Mouse (Mus musculus) embryonic facial prominence, embryonic 10.5 days (tissue): ENCODE data around the gene Ppp2r5e. TPM values are rescaled to one million over a fixed set of nuclear protein-coding genes. Genes with fewer than 3 reads are reported as not detected.

Experiments used
- DNase-seq: peaks from one replicate; pipeline ENCODE4 v3.0.0-alpha.2; 2017; ENCODE audit warnings: low spot score
- H3K27ac ChIP-seq: fragments of 300-500 bp; sonication (generic); replicated peaks from 2 replicates; pipeline ENCODE4 v1.5.1; 2016; ENCODE audit warnings: mild to moderate bottlenecking
- H3K27me3 ChIP-seq: fragments of 300-500 bp; sonication (generic); replicated peaks from 2 replicates; pipeline ENCODE4 v1.6.1; 2016; ENCODE audit warnings: low read depth, mild to moderate bottlenecking; ENCODE audit not compliant: poor library complexity, severe bottlenecking
- H3K36me3 ChIP-seq: fragments of 300-500 bp; sonication (generic); replicated peaks from 2 replicates; pipeline ENCODE4 v1.6.1; 2016; ENCODE audit warnings: mild to moderate bottlenecking, moderate library complexity
- H3K4me1 ChIP-seq: fragments of 300-500 bp; sonication (generic); 2 replicates; pipeline ENCODE4 v1.6.1; 2016
- H3K4me3 ChIP-seq: fragments of 300-500 bp; sonication (generic); 2 replicates; pipeline ENCODE4 v1.5.1; 2016; ENCODE audit warnings: mild to moderate bottlenecking, moderate library complexity
- H3K9me3 ChIP-seq: fragments of 300-500 bp; sonication (generic); 2 replicates; pipeline ENCODE4 v1.6.1; 2016; ENCODE audit warnings: mild to moderate bottlenecking
- WGBS: fragments of 180-500 bp; shearing (Covaris S2); methylation state at CpG from one replicate; pipeline ENCODE4 v1.1.7; 2016; 5-methylcytosine and 5-hydroxymethylcytosine counted together
- polyA plus RNA-seq: library from polyadenylated mRNA; unstranded; fragments of >200 nt; fragmentation: Nextera tagmentation; extraction: Ambion mirVana; gene quantifications from 2 replicates; pipeline ENCODE4 v1.2.1, GENCODE M21; 2016

Ppp2r5e gene
- polyA plus RNA-seq, 1 experiment from 2014 or later = 14.5 TPM

GRCm38 (mm10) chr12:75612711-75613110 lies 16.7 kb upstream of the Ppp2r5e start:
- Histone ChIP-seq H3K9me3 (no peaks in the 10 kb centered on the region), H3K4me1 (peaks cover 8% of the 10 kb centered on the region), H3K4me3 (no peak overlapping the region), H3K27me3 (no peaks in the 10 kb centered on the region), H3K36me3 (no peaks in the 10 kb centered on the region), H3K27ac (no peak overlapping the region)
- WGBS = 91% methylated on average over 7 of the region's 7 CpGs
- DNase-seq = no peak

- Histone ChIP-seq H3K36me3 (no peaks in the 10 kb centered on the region), H3K9me3 (no peaks in the 10 kb centered on the region), H3K4me3 (no peak overlapping the region), H3K27ac (peak overlapping the region; percentile 25; the same call in 1 of the 2 replicates), H3K27me3 (no peaks in the 10 kb centered on the region), H3K4me1 (peaks cover 17% of the 10 kb centered on the region)
- 13% methylated on average over 4 of the region's 4 CpGs for WGBS
- peak; percentile 72 for DNase-seq
Measured at GRCm38 (mm10) chr12:75599490-75599889, 3.4 kb upstream of the Ppp2r5e start.

GRCm38 (mm10) chr12:75598988-75599387 lies 2.9 kb upstream of the Ppp2r5e start:
- no peak overlapping the region for H3K4me3 ChIP-seq
- no peak for DNase-seq
- peak overlapping the region; percentile 25; the same call in 1 of the 2 replicates for H3K27ac ChIP-seq
- WGBS = 65% methylated on average over 4 of the region's 4 CpGs
- no peaks in the 10 kb centered on the region for H3K36me3 ChIP-seq
- no peaks in the 10 kb centered on the region for H3K27me3 ChIP-seq
- H3K4me1 ChIP-seq = peaks cover 22% of the 10 kb centered on the region
- no peaks in the 10 kb centered on the region for H3K9me3 ChIP-seq

- DNase-seq = no peak
- Histone ChIP-seq H3K9me3 (no peaks in the 10 kb centered on the region), H3K36me3 (peaks cover 8% of the 10 kb centered on the region), H3K4me3 (no peak overlapping the region), H3K4me1 (peaks cover 27% of the 10 kb centered on the region), H3K27ac (no peak overlapping the region), H3K27me3 (no peaks in the 10 kb centered on the region)
- 86% methylated on average over 4 of the region's 4 CpGs for WGBS
Measured at GRCm38 (mm10) chr12:75597707-75598106, 1.7 kb upstream of the Ppp2r5e start.

GRCm38 (mm10) chr12:75595291-75596153 lies 523 bp downstream of the Ppp2r5e start:
- peak overlapping the region; percentile 86 for H3K4me3 ChIP-seq
- no peaks in the 10 kb centered on the region for H3K9me3 ChIP-seq
- no peaks in the 10 kb centered on the region for H3K27me3 ChIP-seq
- under 1% methylated on average over 89 of the region's 97 CpGs for WGBS
- H3K27ac ChIP-seq = peak overlapping the region; percentile 99
- peaks cover 30% of the 10 kb centered on the region for H3K36me3 ChIP-seq
- H3K4me1 ChIP-seq = peaks cover 27% of the 10 kb centered on the region
- DNase-seq = peak; percentile 69

DNA sequence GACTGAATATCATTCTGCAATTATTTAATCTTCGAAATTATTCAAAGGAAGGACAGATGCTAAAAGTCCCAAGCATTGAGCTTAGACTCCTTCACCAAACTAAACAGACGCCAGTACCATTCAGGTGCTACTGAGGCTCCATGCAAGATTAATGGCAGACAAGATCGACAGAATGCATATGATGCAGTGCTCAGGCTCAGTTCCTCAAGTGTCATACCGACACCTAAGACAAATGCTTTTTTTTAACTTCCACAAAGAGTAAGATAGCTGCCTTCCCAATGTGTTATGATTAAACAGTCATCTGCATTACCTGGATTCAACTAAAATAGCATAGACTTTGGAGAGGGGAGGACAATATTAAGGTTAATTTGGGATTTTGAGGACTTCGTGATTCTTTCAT lies 1.6 kb downstream of the Ppp2r5e start:
- WGBS = 56% methylated on average over 5 of the region's 5 CpGs
- Histone ChIP-seq H3K27me3 (no peaks in the 10 kb centered on the region), H3K4me3 (peak overlapping the region; percentile 86), H3K27ac (no peak overlapping the region), H3K36me3 (peaks cover 41% of the 10 kb centered on the region), H3K9me3 (no peaks in the 10 kb centered on the region), H3K4me1 (peaks cover 20% of the 10 kb centered on the region)
- no peak for DNase-seq

DNA sequence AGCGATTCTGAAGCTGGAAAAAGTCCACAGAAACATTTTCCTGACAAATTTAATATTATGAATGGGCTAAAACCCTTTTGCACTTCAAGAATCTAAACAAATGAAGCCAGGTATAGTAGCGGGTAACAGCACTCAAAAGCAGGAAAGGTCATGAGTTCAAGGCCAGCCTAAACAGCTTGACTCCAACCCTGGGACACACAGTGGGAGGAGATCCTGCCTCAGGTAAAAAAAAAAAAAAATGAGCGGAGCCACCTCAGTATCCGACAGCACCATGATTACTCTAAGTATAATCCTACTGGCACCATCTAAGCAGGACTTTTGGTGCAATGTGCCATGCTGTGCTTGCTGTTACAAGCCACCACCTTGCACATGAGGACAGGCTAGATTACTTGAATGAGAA lies 2.2 kb downstream of the Ppp2r5e start:
- peak overlapping the region; percentile 86 for H3K4me3 ChIP-seq
- no peaks in the 10 kb centered on the region for H3K27me3 ChIP-seq
- H3K36me3 ChIP-seq = peaks cover 47% of the 10 kb centered on the region
- DNase-seq = no peak
- H3K9me3 ChIP-seq = no peaks in the 10 kb centered on the region
- H3K27ac ChIP-seq = no peak overlapping the region
- peaks cover 16% of the 10 kb centered on the region for H3K4me1 ChIP-seq
- WGBS = 77% methylated on average over 4 of the region's 4 CpGs

GRCm38 (mm10) chr12:75587501-75587900 lies 8.5 kb downstream of the Ppp2r5e start:
- Histone ChIP-seq H3K36me3 (peaks cover 94% of the 10 kb centered on the region), H3K9me3 (no peaks in the 10 kb centered on the region), H3K27me3 (no peaks in the 10 kb centered on the region), H3K4me1 (no peaks in the 10 kb centered on the region), H3K27ac (no peak overlapping the region), H3K4me3 (no peak overlapping the region)
- no peak for DNase-seq

GRCm38 (mm10) chr12:75583776-75584175 lies 12.3 kb downstream of the Ppp2r5e start:
- Histone ChIP-seq H3K27ac (no peak overlapping the region), H3K4me3 (no peak overlapping the region), H3K36me3 (peaks cover 70% of the 10 kb centered on the region), H3K9me3 (peaks cover 4% of the 10 kb centered on the region), H3K4me1 (no peaks in the 10 kb centered on the region), H3K27me3 (no peaks in the 10 kb centered on the region)
- 72% methylated on average over 3 of the region's 3 CpGs for WGBS
- DNase-seq = no peak

- peaks cover 4% of the 10 kb centered on the region for H3K9me3 ChIP-seq
- no peak overlapping the region for H3K4me3 ChIP-seq
- H3K4me1 ChIP-seq = no peaks in the 10 kb centered on the region
- DNase-seq = no peak
- no peaks in the 10 kb centered on the region for H3K27me3 ChIP-seq
- H3K27ac ChIP-seq = no peak overlapping the region
- 97% methylated on average over 2 of the region's 2 CpGs for WGBS
- peaks cover 44% of the 10 kb centered on the region for H3K36me3 ChIP-seq
Measured at GRCm38 (mm10) chr12:75579076-75579475, 17.0 kb downstream of the Ppp2r5e start.

DNA sequence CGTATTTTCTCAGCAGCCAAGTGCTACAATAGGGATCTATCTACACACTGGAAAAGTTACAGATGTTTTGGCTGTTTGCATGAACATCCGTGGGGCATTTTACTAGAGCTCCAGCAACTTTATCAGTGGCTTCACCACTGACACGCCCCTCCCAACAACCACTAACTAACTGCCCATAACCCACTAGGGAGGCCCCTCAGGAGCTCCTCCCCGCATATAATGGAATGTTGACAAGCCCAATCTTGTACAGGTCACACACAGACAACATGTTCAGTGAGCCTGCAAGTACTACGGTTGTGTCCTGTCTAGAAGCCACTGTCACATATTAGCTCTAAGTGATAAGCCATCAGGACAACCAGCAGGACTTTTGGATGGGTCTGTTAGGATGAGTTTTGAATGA lies 18.8 kb downstream of the Ppp2r5e start:
- peaks cover 4% of the 10 kb centered on the region for H3K9me3 ChIP-seq
- H3K27ac ChIP-seq = no peak overlapping the region
- peaks cover 28% of the 10 kb centered on the region for H3K36me3 ChIP-seq
- no peak overlapping the region for H3K4me3 ChIP-seq
- DNase-seq = no peak
- 86% methylated on average over 5 of the region's 5 CpGs for WGBS
- no peaks in the 10 kb centered on the region for H3K27me3 ChIP-seq
- no peaks in the 10 kb centered on the region for H3K4me1 ChIP-seq

DNA sequence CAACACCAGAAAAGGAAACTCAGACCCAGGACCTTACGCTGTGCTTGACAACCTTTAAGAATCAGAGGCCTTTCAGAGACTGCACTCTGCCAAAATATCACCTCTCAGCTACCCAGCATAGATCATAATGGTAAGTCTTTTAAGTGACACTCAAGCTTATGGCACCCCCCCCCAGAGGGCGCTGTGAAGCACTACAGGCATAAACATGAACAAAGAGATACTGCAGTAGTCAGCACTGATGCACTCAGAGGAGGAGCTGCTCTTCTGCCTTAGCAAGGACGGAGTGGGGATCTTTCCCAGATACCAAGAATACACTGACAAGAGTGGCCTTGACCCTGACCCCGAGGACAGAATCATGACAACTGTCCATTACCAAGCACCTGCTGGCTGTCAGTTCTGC lies 23.8 kb downstream of the Ppp2r5e start:
- no peak for DNase-seq
- Histone ChIP-seq H3K4me3 (no peak overlapping the region), H3K4me1 (no peaks in the 10 kb centered on the region; the same call in 1 of the 2 replicates), H3K27ac (no peak overlapping the region), H3K27me3 (no peaks in the 10 kb centered on the region), H3K9me3 (no peaks in the 10 kb centered on the region), H3K36me3 (peaks cover 5% of the 10 kb centered on the region; the same call in 1 of the 2 replicates)
- 66% methylated on average over 4 of the region's 4 CpGs for WGBS

DNA sequence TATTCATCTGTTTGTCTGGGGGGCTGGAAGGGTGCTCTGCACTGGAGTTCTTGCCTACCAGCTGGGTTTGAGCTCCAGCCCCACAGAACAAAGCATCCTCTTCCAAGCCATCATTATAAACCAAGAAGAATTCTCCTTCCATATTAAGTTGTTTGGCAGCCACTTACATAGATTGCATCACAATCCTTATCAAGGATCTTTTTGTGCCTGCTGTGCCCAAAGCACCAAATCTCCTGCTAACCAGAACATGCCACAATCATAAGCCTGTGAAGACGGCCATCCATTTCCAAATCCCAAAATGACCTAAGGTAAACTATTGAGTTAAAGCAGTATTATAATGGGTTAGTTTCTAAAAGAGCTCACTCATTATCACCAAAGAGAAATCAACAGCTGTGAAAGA lies 25.9 kb downstream of the Ppp2r5e start:
- Histone ChIP-seq H3K36me3 (peaks cover 9% of the 10 kb centered on the region; the same call in 1 of the 2 replicates), H3K27me3 (no peaks in the 10 kb centered on the region), H3K9me3 (no peaks in the 10 kb centered on the region), H3K27ac (no peak overlapping the region), H3K4me1 (no peaks in the 10 kb centered on the region; the same call in 1 of the 2 replicates), H3K4me3 (no peak overlapping the region)
- 80% methylated on average over 1 of the region's 1 CpGs for WGBS
- DNase-seq = no peak
